Mouse (Mus musculus): ENCODE measurements around the gene Zfp174. TPM values are rescaled to one million over a fixed set of nuclear protein-coding genes. Genes with fewer than 3 reads are reported as not detected.

Gene Zfp174
- polyA plus RNA-seq, 1 experiment from 2014 or later: 0.82 TPM

DNA sequence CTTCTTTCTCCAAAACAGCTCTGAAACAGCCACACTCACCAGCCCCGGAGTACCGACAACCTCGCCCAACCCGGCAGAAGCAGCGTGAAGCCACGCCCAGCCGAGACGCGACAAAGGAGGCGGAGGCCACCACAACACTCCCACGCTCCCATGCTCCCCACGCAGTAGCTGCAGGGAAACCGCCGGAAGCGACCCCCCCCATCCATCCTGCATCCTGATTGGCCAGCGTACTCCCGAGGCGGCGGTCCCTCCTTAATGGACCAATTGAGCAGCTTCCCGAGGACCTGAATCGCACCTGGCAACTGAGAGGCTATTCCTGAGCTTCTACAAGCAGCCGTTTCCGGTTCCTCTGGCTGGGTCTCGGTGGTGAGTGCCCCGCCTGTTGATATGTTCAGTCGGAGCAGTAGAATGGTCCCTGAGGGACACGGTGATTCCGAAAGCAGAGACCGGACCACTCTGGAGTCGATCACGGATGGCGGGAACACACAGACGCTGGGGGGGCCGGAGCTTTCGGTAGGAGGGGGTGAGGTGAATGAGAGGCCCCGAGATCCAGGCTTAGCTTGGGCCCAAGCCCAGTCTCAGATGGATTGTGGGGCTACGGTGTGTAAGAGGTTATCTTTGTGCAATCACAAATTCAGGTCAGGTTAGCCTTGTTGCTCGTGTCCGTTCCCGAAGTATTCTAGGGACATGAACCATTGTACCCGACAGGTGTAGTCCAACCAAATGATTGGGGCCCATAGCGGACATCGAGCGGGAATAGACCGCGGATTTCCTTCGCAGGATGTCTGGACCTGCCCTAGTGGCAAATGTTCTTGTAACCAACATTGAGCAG is 25.4 kb downstream of the Zfp174 start, which contains the start of gene Naa60:
Naa60 (plus strand) TSS at position 160 of the 832 bp plus-strand sequence.
- peak within 1 kb of the TSS; percentile 66 for H3K27ac ChIP-seq (ENCODE audit: low read length)
- no peaks in the 10 kb centered on the region for H3K9me3 ChIP-seq (ENCODE audit: control insufficient read depth, low read length)
- peaks cover 9% of the 10 kb centered on the region; the same call in 1 of the 2 replicates for H3K4me1 ChIP-seq (ENCODE audit: control insufficient read depth, insufficient read depth, low read length)
- peak; percentile 99 for ATAC-seq
- no peaks in the 10 kb centered on the region for H3K36me3 ChIP-seq (ENCODE audit: control insufficient read depth, insufficient read depth, low read length)
- H3K4me3 ChIP-seq (ENCODE audit: low read length): peak within 1 kb of the TSS; percentile 66
- peak within 1 kb of the TSS; percentile 90 for H3K4me2 ChIP-seq (ENCODE audit: low read depth, low read length)
- no peaks in the 10 kb centered on the region for H3K27me3 ChIP-seq (replicated peaks; ENCODE audit: control insufficient read depth, insufficient read depth, low read length)
- 4% methylated on average over 47 of the region's 47 CpGs for WGBS
- H3K9ac ChIP-seq (ENCODE audit: low read depth, low read length): peak within 1 kb of the TSS; percentile 75

DNA sequence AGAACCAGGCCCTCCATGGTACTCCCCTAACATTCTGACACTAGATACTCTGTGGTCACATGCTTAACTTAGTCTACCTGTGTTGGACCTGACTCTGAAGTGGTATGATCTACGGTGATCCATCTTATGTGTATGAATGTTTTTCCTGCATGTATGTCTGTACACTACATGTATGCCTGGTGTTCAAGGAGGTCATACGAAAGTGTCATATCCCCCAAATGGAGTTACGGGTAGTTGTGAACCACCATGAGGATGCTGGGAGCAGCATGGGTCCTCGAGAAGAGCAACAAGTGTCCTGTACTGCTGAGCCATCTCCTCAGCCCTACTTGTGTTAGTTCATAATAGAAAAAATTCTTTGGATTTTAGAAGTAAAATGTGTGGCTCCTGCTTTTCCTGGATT is 29.3 kb downstream of the Zfp174 start:
- no peak for ATAC-seq
- no peak overlapping the region for H3K27ac ChIP-seq (ENCODE audit: low read length)
- 89% methylated on average over 4 of the region's 4 CpGs for WGBS

DNA sequence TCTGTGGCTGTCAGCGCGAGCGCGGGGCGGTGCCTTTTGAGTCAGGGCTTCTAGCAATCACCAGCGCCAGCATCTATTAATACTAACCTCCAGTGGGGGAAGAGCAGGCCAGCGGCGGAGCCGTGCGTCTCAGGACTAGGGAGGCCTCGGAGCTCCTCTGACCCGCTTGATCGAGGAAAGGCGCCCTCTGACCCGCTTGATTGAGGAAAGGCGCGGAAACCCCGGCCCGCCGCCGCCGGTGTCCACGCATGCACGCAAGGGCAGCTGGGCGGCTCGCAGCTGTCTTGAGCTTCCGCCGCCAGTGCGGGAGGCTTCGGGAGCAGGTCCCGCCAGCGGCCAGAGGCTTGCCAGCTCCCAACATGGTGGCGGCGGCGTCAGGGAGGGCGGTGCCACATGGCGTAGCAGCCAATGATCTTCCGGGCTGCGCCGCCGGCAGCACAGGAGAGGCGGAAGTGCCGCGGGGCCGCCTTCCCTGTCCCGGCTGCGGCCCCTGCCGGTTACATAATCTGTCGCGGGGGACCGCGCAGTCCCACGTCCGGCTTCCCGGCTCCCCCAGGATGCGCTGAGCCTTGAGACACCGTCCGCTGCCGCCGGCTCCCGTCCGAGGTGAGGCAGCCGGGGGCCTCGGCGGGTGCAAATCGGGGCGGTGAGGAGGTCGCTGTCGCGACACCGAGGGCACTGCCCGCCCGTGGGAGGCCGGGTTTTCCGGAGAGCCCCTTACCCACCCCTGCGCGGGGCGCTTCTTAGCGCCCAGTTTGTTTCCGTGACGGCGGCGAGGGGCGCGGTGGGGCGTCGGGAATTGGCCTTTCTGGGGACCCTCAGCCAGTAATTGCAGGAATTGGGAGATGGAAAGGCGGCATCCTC is 37.4 kb downstream of the Zfp174 start, which contains the start of the genes Zfp597 and Gm20695:
Zfp597 (minus strand) TSS at position 361 of the 864 bp plus-strand sequence.
Gm20695 (plus strand) TSS at position 448 of the 864 bp plus-strand sequence.
- Histone ChIP-seq H3K36me3 (ENCODE audit: control insufficient read depth, insufficient read depth, low read length) (no peaks in the 10 kb centered on the region), H3K9me3 (ENCODE audit: control insufficient read depth, low read length) (no peaks in the 10 kb centered on the region), H3K27ac (ENCODE audit: low read length) (peak within 1 kb of the TSS; percentile 96), H3K4me2 (ENCODE audit: low read depth, low read length) (peak within 1 kb of the TSS; percentile 63), H3K27me3 (replicated peaks; ENCODE audit: control insufficient read depth, insufficient read depth, low read length) (no peaks in the 10 kb centered on the region), H3K4me3 (ENCODE audit: low read length) (peak within 1 kb of the TSS; percentile 98), H3K4me1 (ENCODE audit: control insufficient read depth, insufficient read depth, low read length) (peaks cover 12% of the 10 kb centered on the region), H3K9ac (ENCODE audit: low read depth, low read length) (peak within 1 kb of the TSS; percentile 93)
- under 1% methylated on average over 79 of the region's 88 CpGs for WGBS
- ATAC-seq: peak; percentile 99

More for the DNA sequence above, 29.3 kb downstream of the Zfp174 start:
- no peak overlapping the region for H3K9ac ChIP-seq (ENCODE audit: low read depth, low read length)
- H3K36me3 ChIP-seq (ENCODE audit: control insufficient read depth, insufficient read depth, low read length): no peaks in the 10 kb centered on the region
- H3K4me2 ChIP-seq (ENCODE audit: low read depth, low read length): no peak overlapping the region
- no peak overlapping the region for H3K4me3 ChIP-seq (ENCODE audit: low read length)
- peaks cover 6% of the 10 kb centered on the region; the same call in 1 of the 2 replicates for H3K4me1 ChIP-seq (ENCODE audit: control insufficient read depth, insufficient read depth, low read length)
- H3K27me3 ChIP-seq (replicated peaks; ENCODE audit: control insufficient read depth, insufficient read depth, low read length): no peaks in the 10 kb centered on the region
- no peaks in the 10 kb centered on the region for H3K9me3 ChIP-seq (ENCODE audit: control insufficient read depth, low read length)

DNA sequence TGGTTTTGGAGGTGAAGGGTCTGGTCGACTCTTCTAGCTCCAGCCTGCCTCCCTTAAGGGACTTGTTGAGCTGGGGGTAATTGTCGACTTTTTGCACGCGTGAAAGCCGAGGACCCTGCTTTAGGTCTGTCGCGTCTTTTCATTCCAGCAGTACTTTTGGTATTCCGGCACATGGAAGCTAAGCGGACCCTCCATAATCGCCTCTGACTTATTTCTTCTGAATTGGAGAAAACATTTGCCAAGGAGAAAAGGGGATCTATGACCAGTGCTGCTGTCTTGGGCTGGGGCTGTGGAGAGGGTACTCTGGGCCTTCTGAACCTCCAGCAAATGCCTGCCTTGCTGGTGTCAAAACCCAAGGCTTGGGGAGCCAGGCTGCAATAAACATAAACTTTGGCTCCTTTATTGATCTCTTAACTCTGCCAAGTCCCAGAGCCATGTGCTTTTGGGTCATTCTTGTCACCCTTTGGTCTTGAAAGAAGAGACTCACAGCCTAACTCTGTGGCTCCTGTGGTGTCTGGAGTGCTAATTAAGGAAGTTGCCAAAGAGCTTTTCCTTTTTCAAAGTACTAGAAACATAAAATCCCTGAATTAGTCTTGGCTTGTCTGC is 38.1 kb downstream of the Zfp174 start:
- Histone ChIP-seq H3K4me1 (ENCODE audit: control insufficient read depth, insufficient read depth, low read length) (peaks cover 12% of the 10 kb centered on the region), H3K36me3 (ENCODE audit: control insufficient read depth, insufficient read depth, low read length) (no peaks in the 10 kb centered on the region), H3K27ac (ENCODE audit: low read length) (peak overlapping the region; percentile 73), H3K4me2 (ENCODE audit: low read depth, low read length) (peak overlapping the region; percentile 60), H3K9me3 (ENCODE audit: control insufficient read depth, low read length) (no peaks in the 10 kb centered on the region), H3K9ac (ENCODE audit: low read depth, low read length) (peak overlapping the region; percentile 93), H3K4me3 (ENCODE audit: low read length) (peak overlapping the region; percentile 98), H3K27me3 (replicated peaks; ENCODE audit: control insufficient read depth, insufficient read depth, low read length) (no peaks in the 10 kb centered on the region)
- no peak for ATAC-seq
- WGBS: 3% methylated on average over 10 of the region's 10 CpGs

DNA sequence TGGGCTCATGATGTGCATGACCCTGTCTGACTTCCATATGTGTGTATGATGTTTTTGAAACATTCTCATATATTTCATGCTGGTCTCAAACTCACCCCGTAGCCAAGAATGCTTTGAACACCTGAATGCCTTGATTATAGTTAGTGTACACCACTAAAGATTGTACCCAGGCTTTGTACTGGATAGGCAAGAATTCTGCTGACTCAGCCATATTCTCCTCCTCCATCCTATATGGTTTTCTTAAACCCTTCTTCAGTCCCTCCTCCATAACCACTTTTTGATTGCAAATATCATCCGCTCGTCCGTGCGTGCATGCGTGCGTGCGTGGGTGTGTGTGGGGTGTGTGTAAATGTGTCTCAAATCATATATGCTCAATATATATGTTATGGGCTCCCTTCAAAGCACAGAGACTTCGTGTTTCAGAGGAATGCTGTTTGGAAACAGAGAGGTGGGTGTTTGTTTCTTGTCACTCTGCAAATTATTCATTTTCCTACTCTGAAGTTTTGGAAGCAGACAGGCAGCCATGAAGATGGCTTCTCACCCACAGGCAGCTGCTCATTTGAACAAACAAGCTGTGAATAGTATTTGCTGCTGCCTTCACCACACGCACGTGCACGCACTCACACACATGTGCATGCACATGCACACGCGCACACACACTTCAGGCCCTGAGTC is 44.7 kb downstream of the Zfp174 start:
- no peak for ATAC-seq
- no peak overlapping the region for H3K4me3 ChIP-seq (ENCODE audit: low read length)
- no peaks in the 10 kb centered on the region for H3K9me3 ChIP-seq (ENCODE audit: control insufficient read depth, low read length)
- H3K9ac ChIP-seq (ENCODE audit: low read depth, low read length): no peak overlapping the region
- H3K4me1 ChIP-seq (ENCODE audit: control insufficient read depth, insufficient read depth, low read length): peaks cover 4% of the 10 kb centered on the region; the same call in 1 of the 2 replicates
- no peak overlapping the region for H3K4me2 ChIP-seq (ENCODE audit: low read depth, low read length)
- H3K27ac ChIP-seq (ENCODE audit: low read length): no peak overlapping the region
- no peaks in the 10 kb centered on the region for H3K27me3 ChIP-seq (replicated peaks; ENCODE audit: control insufficient read depth, insufficient read depth, low read length)
- WGBS: 93% methylated on average over 14 of the region's 14 CpGs
- H3K36me3 ChIP-seq (ENCODE audit: control insufficient read depth, insufficient read depth, low read length): no peaks in the 10 kb centered on the region

DNA sequence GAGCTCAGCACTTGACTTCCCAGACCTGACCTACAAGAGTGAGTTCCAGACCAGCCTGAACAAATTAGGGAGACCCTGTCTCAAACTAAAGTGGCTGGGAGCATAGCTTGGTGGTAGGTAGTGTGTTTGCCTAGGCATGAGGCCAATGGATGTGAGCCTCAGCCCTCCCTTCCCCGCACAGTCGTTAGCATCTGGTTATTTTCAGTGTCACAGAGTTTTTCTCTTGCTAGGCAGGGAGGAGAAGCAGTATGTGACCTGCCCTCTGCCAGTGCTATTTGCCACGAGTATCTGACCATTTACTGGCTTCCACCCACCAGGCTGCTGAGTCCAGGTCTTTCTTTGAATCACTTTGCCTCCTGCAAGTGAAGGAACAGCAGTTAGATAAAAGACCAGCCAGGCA is 46.7 kb downstream of the Zfp174 start:
- Histone ChIP-seq H3K9ac (ENCODE audit: low read depth, low read length) (no peak overlapping the region), H3K4me3 (ENCODE audit: low read length) (no peak overlapping the region), H3K36me3 (ENCODE audit: control insufficient read depth, insufficient read depth, low read length) (no peaks in the 10 kb centered on the region), H3K9me3 (ENCODE audit: control insufficient read depth, low read length) (no peaks in the 10 kb centered on the region), H3K27me3 (replicated peaks; ENCODE audit: control insufficient read depth, insufficient read depth, low read length) (no peaks in the 10 kb centered on the region), H3K27ac (ENCODE audit: low read length) (no peak overlapping the region), H3K4me2 (ENCODE audit: low read depth, low read length) (no peak overlapping the region), H3K4me1 (ENCODE audit: control insufficient read depth, insufficient read depth, low read length) (peaks cover 4% of the 10 kb centered on the region; the same call in 1 of the 2 replicates)
- ATAC-seq: no peak
- WGBS: 55% methylated on average over 3 of the region's 3 CpGs

- H3K27me3 ChIP-seq (replicated peaks; ENCODE audit: control insufficient read depth, insufficient read depth, low read length): no peaks in the 10 kb centered on the region
- H3K4me2 ChIP-seq (ENCODE audit: low read depth, low read length): peak overlapping the region; percentile 37
- H3K27ac ChIP-seq (ENCODE audit: low read length): peak overlapping the region; percentile 82
- H3K4me1 ChIP-seq (ENCODE audit: control insufficient read depth, insufficient read depth, low read length): peaks cover 4% of the 10 kb centered on the region; the same call in 1 of the 2 replicates
- peak; percentile 89 for ATAC-seq
- no peaks in the 10 kb centered on the region for H3K9me3 ChIP-seq (ENCODE audit: control insufficient read depth, low read length)
- H3K36me3 ChIP-seq (ENCODE audit: control insufficient read depth, insufficient read depth, low read length): no peaks in the 10 kb centered on the region
- H3K9ac ChIP-seq (ENCODE audit: low read depth, low read length): no peak overlapping the region; the same call in 1 of the 2 replicates
- 71% methylated on average over 9 of the region's 9 CpGs for WGBS
- H3K4me3 ChIP-seq (ENCODE audit: low read length): peak overlapping the region; percentile 7; the same call in 1 of the 2 replicates
These were observed 48.2 kb downstream of the Zfp174 start for GRCm38 (mm10) chr16:3895173-3895792.

DNA sequence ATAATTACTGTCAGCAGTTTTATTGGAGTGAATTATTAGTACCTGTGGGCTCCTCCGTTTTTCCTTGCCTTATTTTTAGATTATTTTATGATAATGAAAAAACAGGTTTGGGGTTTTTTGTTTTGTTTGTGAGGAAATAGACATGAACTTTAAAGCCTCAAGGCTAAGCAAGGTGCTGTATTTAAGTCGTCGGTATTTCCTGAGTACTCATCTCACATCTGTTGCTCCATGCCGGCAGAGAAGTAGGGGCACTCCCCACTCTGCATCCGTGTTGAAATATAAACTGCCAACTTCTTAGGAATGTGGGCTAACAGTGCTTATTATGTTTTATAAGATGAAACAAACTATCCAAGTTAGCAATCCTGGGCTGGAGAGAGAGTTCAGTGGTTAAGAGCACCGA is 49.0 kb downstream of the Zfp174 start:
- no peaks in the 10 kb centered on the region for H3K27me3 ChIP-seq (replicated peaks; ENCODE audit: control insufficient read depth, insufficient read depth, low read length)
- no peak overlapping the region for H3K4me2 ChIP-seq (ENCODE audit: low read depth, low read length)
- H3K27ac ChIP-seq (ENCODE audit: low read length): peak overlapping the region; percentile 64
- no peak for ATAC-seq
- H3K9ac ChIP-seq (ENCODE audit: low read depth, low read length): no peak overlapping the region
- 80% methylated on average over 6 of the region's 6 CpGs for WGBS
- no peaks in the 10 kb centered on the region for H3K36me3 ChIP-seq (ENCODE audit: control insufficient read depth, insufficient read depth, low read length)
- H3K4me1 ChIP-seq (ENCODE audit: control insufficient read depth, insufficient read depth, low read length): peaks cover 4% of the 10 kb centered on the region; the same call in 1 of the 2 replicates
- no peak overlapping the region for H3K4me3 ChIP-seq (ENCODE audit: low read length)
- no peaks in the 10 kb centered on the region for H3K9me3 ChIP-seq (ENCODE audit: control insufficient read depth, low read length)

All from intestine, embryonic 16.5 days (tissue).